Mouse (Mus musculus): ENCODE data around the gene Ranbp9.

DNA sequence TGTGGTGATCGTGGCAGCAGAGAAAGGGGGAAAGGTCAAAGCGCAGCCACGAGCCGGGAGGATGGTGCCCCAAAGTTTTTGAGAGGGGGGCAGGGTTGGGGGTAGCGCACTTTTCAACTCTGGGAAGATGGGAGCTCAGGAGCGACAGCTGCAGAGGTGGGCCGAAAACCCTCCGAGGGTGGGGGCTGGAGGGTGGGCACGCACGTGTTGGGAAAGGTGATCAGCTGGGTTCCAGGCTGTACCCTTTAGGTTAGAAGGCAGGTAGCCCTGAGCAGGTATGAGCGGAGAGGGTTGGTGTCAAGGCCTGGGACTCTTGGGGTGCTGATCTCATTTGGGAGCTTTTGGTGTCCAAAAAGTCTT lies 115.3 kb downstream of the Ranbp9 start:
- TF ChIP-seq EP300 (IDR thresholded peaks at IDR 0.05; ENCODE audit: low read depth): no peak
- TF ChIP-seq CTCF (IDR thresholded peaks at IDR 0.05; ENCODE audit: low read depth): no peak
